Mouse (Mus musculus) megakaryocyte-erythroid progenitor cell, adult 5 weeks (primary cell): ENCODE data around the gene Gm3880. TPM values are rescaled to one million over a fixed set of nuclear protein-coding genes. Genes with fewer than 3 reads are reported as not detected.

Experiments used
- polyA plus RNA-seq: library from polyadenylated mRNA; stranded (reverse); fragments of >175 nt; gene quantifications from 2 replicates; pipeline ENCODE4 v1.2.3, GENCODE M21; 2012

Gm3880 gene
- polyA plus RNA-seq, result not detected in 2 replicates

GRCm38 (mm10) chrX:102686872-102687271 is at the start of gene Gm3880:
TSS of gene Gm3880 (minus strand) at chrX:102686972.

GRCm38 (mm10) chrX:102707535-102707934 is 20.8 kb upstream of the Gm3880 start, which contains the start of the genes Gm9112 and Dmrtc1b:
TSS of gene Gm9112 (minus strand) at chrX:102707635.
TSS of gene Dmrtc1b (plus strand) at chrX:102707865.

GRCm38 (mm10) chrX:102643823-102644572 is 42.8 kb downstream of the Gm3880 start, which contains the start of gene Phka1:
TSS of gene Phka1 (minus strand) at chrX:102644246.

Other genes starting within 250 kb of the Gm3880 start
- 5.6 and 9.8 TPM in 2 replicates for gene Hdac8, start 181.6 kb downstream of the Gm3880 start, polyA plus RNA-seq
- gene Phka1, start 42.7 kb downstream of the Gm3880 start, polyA plus RNA-seq, result 1.2 TPM in 2 replicates
- gene Gm9112, start 20.7 kb upstream of the Gm3880 start, polyA plus RNA-seq, result not detected in 2 replicates
- gene Dmrtc1b, start 20.9 kb upstream of the Gm3880 start, polyA plus RNA-seq, result not detected in 2 replicates
- gene Dmrtc1c1, start 116.0 kb upstream of the Gm3880 start, polyA plus RNA-seq, result not detected in 2 replicates
- not detected in 2 replicates for gene Dmrtc1c2, start 167.6 kb upstream of the Gm3880 start, polyA plus RNA-seq
- gene 1700031F05Rik, start 181.0 kb upstream of the Gm3880 start, polyA plus RNA-seq, result not detected in 2 replicates
- gene Dmrtc1a, start 221.7 kb upstream of the Gm3880 start, polyA plus RNA-seq, result not detected in 2 replicates
- gene 1700011M02Rik, start 221.9 kb upstream of the Gm3880 start, polyA plus RNA-seq, result not detected in 2 replicates
- gene 1700018G05Rik, start 241.4 kb upstream of the Gm3880 start, polyA plus RNA-seq, result not detected in 2 replicates